Mouse (Mus musculus) limb, embryonic 13.5 days (tissue): ENCODE results near the gene Dnmt3a. TPM values are rescaled to one million over a fixed set of nuclear protein-coding genes. Genes with fewer than 3 reads are reported as not detected.

ENCODE experiments used
- ATAC-seq: fragments of 200-750 bp; cut with Nextera tagmentation; 2 replicates; pipeline ENCODE4 v1.8.0; 2017; ENCODE audit warnings: low read depth, moderate number of reproducible peaks, moderate TSS enrichment; ENCODE audit not compliant: low FRiP score
- H3K27ac ChIP-seq: fragments of 300-500 bp; sonication (generic); 2 replicates; pipeline ENCODE4 v1.5.1; 2015; ENCODE audit warnings: inconsistent platforms, mild to moderate bottlenecking, moderate library complexity
- H3K27me3 ChIP-seq: fragments of 300-500 bp; sonication (generic); 2 replicates; pipeline ENCODE4 v1.6.1; 2015; ENCODE audit warnings: mild to moderate bottlenecking, inconsistent platforms
- H3K36me3 ChIP-seq: fragments of 300-500 bp; sonication (generic); 2 replicates; pipeline ENCODE4 v1.6.1; 2015; ENCODE audit warnings: inconsistent platforms, mild to moderate bottlenecking, moderate library complexity
- H3K4me1 ChIP-seq: fragments of 300-500 bp; sonication (generic); 2 replicates; pipeline ENCODE4 v1.6.1; 2015; ENCODE audit warnings: inconsistent platforms
- H3K4me2 ChIP-seq: fragments of 300-500 bp; sonication (generic); replicated peaks from 2 replicates; pipeline ENCODE4 v1.6.1; 2015; ENCODE audit warnings: inconsistent platforms, mild to moderate bottlenecking, moderate library complexity
- H3K4me3 ChIP-seq: fragments of 300-500 bp; sonication (generic); 2 replicates; pipeline ENCODE4 v1.5.1; 2015; ENCODE audit warnings: moderate library complexity, mild to moderate bottlenecking, inconsistent platforms
- H3K9ac ChIP-seq: fragments of 300-500 bp; sonication (generic); 2 replicates; pipeline ENCODE4 v1.6.1; 2015; ENCODE audit warnings: mild to moderate bottlenecking, inconsistent platforms
- H3K9me3 ChIP-seq: fragments of 300-500 bp; sonication (generic); 2 replicates; pipeline ENCODE4 v1.6.1; 2016; ENCODE audit warnings: inconsistent platforms
- WGBS: fragments of 180-500 bp; shearing (Covaris S2); methylation state at CpG from one replicate; pipeline ENCODE4 v1.1.7; 2015; 5-methylcytosine and 5-hydroxymethylcytosine counted together
- polyA plus RNA-seq: library from polyadenylated mRNA; unstranded; fragments of >200 nt; fragmentation: Nextera tagmentation; extraction: Ambion mirVana; gene quantifications from 2 replicates; pipeline ENCODE4 v1.2.1, GENCODE M21; 2015

The Dnmt3a gene
- polyA plus RNA-seq, 1 experiment from 2014 or later = 200 TPM

- Histone ChIP-seq H3K27ac (no peak overlapping the region), H3K4me3 (no peak overlapping the region), H3K9me3 (no peaks in the 10 kb centered on the region), H3K36me3 (peaks cover 8% of the 10 kb centered on the region), H3K4me1 (peaks cover 49% of the 10 kb centered on the region), H3K9ac (no peak overlapping the region), H3K27me3 (no peaks in the 10 kb centered on the region), H3K4me2 (no peak overlapping the region)
- WGBS = 85% methylated on average over 5 of the region's 5 CpGs
- ATAC-seq = no peak
Observed at GRCm38 (mm10) chr12:3827771-3828170, 22.0 kb downstream of the Dnmt3a start.

GRCm38 (mm10) chr12:3833059-3833760, 27.4 kb downstream of the Dnmt3a start:
- WGBS = 54% methylated on average over 7 of the region's 7 CpGs
- Histone ChIP-seq H3K27me3 (no peaks in the 10 kb centered on the region), H3K9me3 (no peaks in the 10 kb centered on the region), H3K4me3 (peak overlapping the region; percentile 31), H3K4me2 (peak overlapping the region; percentile 64), H3K4me1 (peaks cover 45% of the 10 kb centered on the region), H3K9ac (peak overlapping the region; percentile 60), H3K36me3 (peaks cover 41% of the 10 kb centered on the region), H3K27ac (peak overlapping the region; percentile 95)
- peak; percentile 2; the same call in 1 of the 2 replicates for ATAC-seq

GRCm38 (mm10) chr12:3833851-3834273, 28.1 kb downstream of the Dnmt3a start:
- WGBS = 2% methylated on average over 8 of the region's 8 CpGs
- peak overlapping the region; percentile 31 for H3K4me3 ChIP-seq
- H3K36me3 ChIP-seq = peaks cover 47% of the 10 kb centered on the region
- H3K9me3 ChIP-seq = no peaks in the 10 kb centered on the region
- peaks cover 45% of the 10 kb centered on the region for H3K4me1 ChIP-seq
- H3K27ac ChIP-seq = peak overlapping the region; percentile 95
- H3K27me3 ChIP-seq = no peaks in the 10 kb centered on the region
- peak overlapping the region; percentile 60 for H3K9ac ChIP-seq
- peak overlapping the region; percentile 64 for H3K4me2 ChIP-seq
- ATAC-seq = peak; percentile 84

GRCm38 (mm10) chr12:3834373-3835314, 28.8 kb downstream of the Dnmt3a start:
- H3K9me3 ChIP-seq = no peaks in the 10 kb centered on the region
- H3K36me3 ChIP-seq = peaks cover 53% of the 10 kb centered on the region
- peak overlapping the region; percentile 60 for H3K9ac ChIP-seq
- ATAC-seq = peak; percentile 67
- peak overlapping the region; percentile 64 for H3K4me2 ChIP-seq
- H3K27ac ChIP-seq = peak overlapping the region; percentile 95
- no peaks in the 10 kb centered on the region for H3K27me3 ChIP-seq
- H3K4me3 ChIP-seq = peak overlapping the region; percentile 31
- WGBS = 9% methylated on average over 21 of the region's 21 CpGs
- peaks cover 45% of the 10 kb centered on the region for H3K4me1 ChIP-seq

GRCm38 (mm10) chr12:3835576-3835975, 29.8 kb downstream of the Dnmt3a start:
- peaks cover 45% of the 10 kb centered on the region for H3K4me1 ChIP-seq

GRCm38 (mm10) chr12:3837081-3837832, 31.4 kb downstream of the Dnmt3a start:
- 70% methylated on average over 9 of the region's 9 CpGs for WGBS
- peaks cover 45% of the 10 kb centered on the region for H3K4me1 ChIP-seq
- H3K27ac ChIP-seq = no peak overlapping the region
- no peak for ATAC-seq
- H3K4me3 ChIP-seq = no peak overlapping the region
- H3K9me3 ChIP-seq = no peaks in the 10 kb centered on the region
- no peak overlapping the region for H3K4me2 ChIP-seq
- H3K36me3 ChIP-seq = peaks cover 72% of the 10 kb centered on the region
- H3K9ac ChIP-seq = no peak overlapping the region
- no peaks in the 10 kb centered on the region for H3K27me3 ChIP-seq

More at GRCm38 (mm10) chr12:3835576-3835975, 29.8 kb downstream of the Dnmt3a start:
- 73% methylated on average over 2 of the region's 2 CpGs for WGBS
- no peak overlapping the region for H3K27ac ChIP-seq
- no peak overlapping the region for H3K4me2 ChIP-seq
- no peaks in the 10 kb centered on the region for H3K9me3 ChIP-seq
- H3K9ac ChIP-seq = no peak overlapping the region
- H3K4me3 ChIP-seq = no peak overlapping the region
- no peaks in the 10 kb centered on the region for H3K27me3 ChIP-seq
- peaks cover 56% of the 10 kb centered on the region for H3K36me3 ChIP-seq
- no peak for ATAC-seq

- no peak overlapping the region for H3K9ac ChIP-seq
- ATAC-seq = no peak
- peaks cover 45% of the 10 kb centered on the region for H3K4me1 ChIP-seq
- no peaks in the 10 kb centered on the region for H3K27me3 ChIP-seq
- H3K9me3 ChIP-seq = no peaks in the 10 kb centered on the region
- 72% methylated on average over 4 of the region's 4 CpGs for WGBS
- H3K36me3 ChIP-seq = peaks cover 72% of the 10 kb centered on the region
- H3K27ac ChIP-seq = no peak overlapping the region
- H3K4me2 ChIP-seq = no peak overlapping the region
- no peak overlapping the region for H3K4me3 ChIP-seq
Observed at GRCm38 (mm10) chr12:3838009-3838408, 32.2 kb downstream of the Dnmt3a start.

- ATAC-seq = no peak
- Histone ChIP-seq H3K36me3 (peaks cover 75% of the 10 kb centered on the region), H3K4me1 (peaks cover 45% of the 10 kb centered on the region), H3K4me3 (no peak overlapping the region), H3K4me2 (no peak overlapping the region), H3K9ac (no peak overlapping the region), H3K27ac (no peak overlapping the region), H3K9me3 (no peaks in the 10 kb centered on the region), H3K27me3 (no peaks in the 10 kb centered on the region)
- whole genome bisulfite sequencing = 96% methylated on average over 1 of the region's 1 CpGs
Observed at GRCm38 (mm10) chr12:3839662-3840061, 33.9 kb downstream of the Dnmt3a start.

- Histone ChIP-seq H3K27me3 (no peaks in the 10 kb centered on the region), H3K4me3 (no peak overlapping the region), H3K36me3 (peaks cover 78% of the 10 kb centered on the region), H3K9me3 (no peaks in the 10 kb centered on the region), H3K4me2 (no peak overlapping the region), H3K27ac (no peak overlapping the region), H3K4me1 (peaks cover 40% of the 10 kb centered on the region), H3K9ac (no peak overlapping the region)
- 69% methylated on average over 4 of the region's 4 CpGs for WGBS
- ATAC-seq = no peak
Observed at GRCm38 (mm10) chr12:3841121-3841520, 35.3 kb downstream of the Dnmt3a start.

GRCm38 (mm10) chr12:3842843-3843242, 37.0 kb downstream of the Dnmt3a start:
- H3K4me2 ChIP-seq = peak overlapping the region; percentile 39
- 0 out of 2 replicates have a peak overlapping the region, but pooled peaks have one; percentile 39 for H3K9ac ChIP-seq
- H3K4me1 ChIP-seq = peaks cover 40% of the 10 kb centered on the region
- peaks cover 63% of the 10 kb centered on the region for H3K36me3 ChIP-seq
- peak overlapping the region; percentile 87 for H3K27ac ChIP-seq
- WGBS = 19% methylated on average over 6 of the region's 6 CpGs
- no peak overlapping the region for H3K4me3 ChIP-seq
- peak; percentile 37; the same call in 1 of the 2 replicates for ATAC-seq
- H3K27me3 ChIP-seq = no peaks in the 10 kb centered on the region
- no peaks in the 10 kb centered on the region for H3K9me3 ChIP-seq

GRCm38 (mm10) chr12:3843371-3843861, 37.6 kb downstream of the Dnmt3a start:
- 3% methylated on average over 7 of the region's 7 CpGs for WGBS
- Histone ChIP-seq H3K4me2 (peak overlapping the region; percentile 39), H3K36me3 (peaks cover 61% of the 10 kb centered on the region), H3K27me3 (no peaks in the 10 kb centered on the region), H3K9me3 (no peaks in the 10 kb centered on the region), H3K4me3 (no peak overlapping the region), H3K4me1 (peaks cover 40% of the 10 kb centered on the region), H3K9ac (peak overlapping the region; percentile 39; the same call in 1 of the 2 replicates), H3K27ac (peak overlapping the region; percentile 87)
- peak; percentile 91 for ATAC-seq
